Mouse (Mus musculus) leukemia stem cell, adult 10-12 weeks (primary cell): Measurements from ENCODE around the gene Ssxb6. TPM values are rescaled to one million over a fixed set of nuclear protein-coding genes. Genes with fewer than 3 reads are reported as not detected.

ENCODE experiments used
- polyA plus RNA-seq: library from polyadenylated mRNA; stranded (reverse); fragments of >175 nt; gene quantifications from 2 replicates; pipeline ENCODE4 v1.2.3, GENCODE M21; 2012; ENCODE audit warnings: low replicate concordance

Ssxb6 gene
- not detected in 2 replicates for polyA plus RNA-seq

GRCm38 (mm10) chrX:8548155-8548554, at the start of gene Ssxb6:
Gene Ssxb6 (minus strand): TSS chrX:8548255.

GRCm38 (mm10) chrX:8591716-8592115, 43.7 kb upstream of the Ssxb6 start, which contains the start of gene Ssxb3:
Gene Ssxb3 (minus strand): TSS chrX:8591816.

GRCm38 (mm10) chrX:8524854-8525253, 23.2 kb downstream of the Ssxb6 start, which contains the start of gene Gm14459:
Gene Gm14459 (minus strand): TSS chrX:8524954.

Other genes with a start within 250 kb of the Ssxb6 start
- gene Ssxb10, start 220.8 kb downstream of the Ssxb6 start, polyA plus RNA-seq: not detected in 2 replicates
- not detected in 2 replicates for gene Ssxb9, start 181.3 kb downstream of the Ssxb6 start, polyA plus RNA-seq
- not detected in 2 replicates for gene Ssxb1, start 134.9 kb downstream of the Ssxb6 start, polyA plus RNA-seq
- not detected in 2 replicates for gene Ssxb2, start 86.5 kb downstream of the Ssxb6 start, polyA plus RNA-seq
- not detected in 2 replicates for gene Gm14459, start 23.3 kb downstream of the Ssxb6 start, polyA plus RNA-seq
- gene Ssxb3, start 43.6 kb upstream of the Ssxb6 start, polyA plus RNA-seq: not detected in 2 replicates
- not detected in 2 replicates for gene Ssxb8, start 142.6 kb upstream of the Ssxb6 start, polyA plus RNA-seq
- not detected in 2 replicates for gene Ssx9, start 200.2 kb upstream of the Ssxb6 start, polyA plus RNA-seq